Mouse (Mus musculus) stomach, postnatal 0 days (tissue): ENCODE measurements around the gene Rangrf.
"Not testable (repeated sequence)": the region's sequence is repeated elsewhere in the genome, so short reads cannot be mapped to it uniquely, and the experiment has no call there.

Source experiments
- CTCF ChIP-seq: IDR thresholded peaks from 2 replicates; pipeline ENCODE4 v1.5.1; 2016; ENCODE audit warnings: antibody characterized with exemption, low read depth, mild to moderate bottlenecking, moderate library complexity
- EP300 ChIP-seq: optimal IDR thresholded peaks from 2 replicates; pipeline ENCODE3; 2016; ENCODE audit warnings: antibody characterized with exemption

DNA sequence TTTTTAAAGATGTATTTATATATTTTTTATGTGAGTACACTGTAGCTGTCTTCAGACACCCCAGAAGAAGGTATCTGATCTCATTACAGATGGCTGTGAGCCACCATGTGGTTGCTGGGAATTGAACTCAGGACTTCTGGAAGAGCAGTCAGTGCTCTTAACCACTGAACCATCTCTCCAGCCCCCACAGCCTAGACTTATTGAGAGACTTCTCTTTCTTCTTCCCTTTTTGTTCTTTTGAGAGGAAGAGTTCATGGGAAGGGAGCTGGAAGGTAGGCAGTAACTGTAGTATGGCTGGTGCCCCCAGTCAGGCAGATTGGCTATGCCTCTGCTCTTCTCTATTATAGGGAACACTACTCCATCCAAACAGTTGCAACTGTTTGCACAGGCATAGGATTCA lies 31.6 kb upstream of the Rangrf start:
- TF ChIP-seq CTCF, EP300: not testable (repeated sequence)
